Mouse (Mus musculus) MEL (cell line): ENCODE results near the gene Vwa3b.

Source experiments
- CTCF ChIP-seq, 3 experiments: IDR thresholded peaks in 2 of 3; conservative IDR thresholded peaks in 1 of 3; 2 replicates each; pipeline ENCODE4 v1.5.1; 2011 to 2012; ENCODE audit warnings: low read length in 3 of 3, low read depth in 2 of 3, mild to moderate bottlenecking in 2 of 3, improper control_type of control experiment in 1 of 3, inconsistent platforms in 1 of 3, mixed read lengths in 1 of 3, moderate library complexity in 1 of 3; ENCODE audit not compliant: control insufficient read depth in 1 of 3, insufficient read depth in 1 of 3, poor library complexity in 1 of 3, severe bottlenecking in 1 of 3
- E2F4 ChIP-seq: IDR thresholded peaks from 2 replicates; pipeline ENCODE4 v1.6.1; 2011; ENCODE audit warnings: low read depth, low read length, improper control_type of control experiment, borderline replicate concordance
- EP300 ChIP-seq, 2 experiments: IDR thresholded peaks; 2 replicates each; pipeline ENCODE4 v1.6.1; 2011; ENCODE audit warnings: improper control_type of control experiment in 2 of 2, low read length in 2 of 2, low read depth in 1 of 2, mild to moderate bottlenecking in 1 of 2
- HCFC1 ChIP-seq: IDR thresholded peaks from 2 replicates; pipeline ENCODE4 v1.6.1; 2012; ENCODE audit warnings: low read depth, mild to moderate bottlenecking, inconsistent platforms, low read length, improper control_type of control experiment, moderate library complexity
- MAX ChIP-seq: IDR thresholded peaks from 2 replicates; pipeline ENCODE4 v1.6.1; 2011; ENCODE audit warnings: low read length, improper control_type of control experiment
- MEF2A ChIP-seq: IDR thresholded peaks from 2 replicates; pipeline ENCODE4 v1.6.1; 2014; ENCODE audit warnings: low read depth, mild to moderate bottlenecking, inconsistent platforms, low read length, improper control_type of control experiment; ENCODE audit not compliant: poor library complexity, insufficient replicate concordance, severe bottlenecking; ENCODE audit errors: extremely low read depth
- MYC ChIP-seq: IDR thresholded peaks from 2 replicates; pipeline ENCODE4 v1.6.1; 2011; ENCODE audit warnings: low read depth, mild to moderate bottlenecking, low read length, improper control_type of control experiment, moderate library complexity
- POLR2A ChIP-seq, 2 experiments: IDR thresholded peaks; 2 replicates each; pipeline ENCODE4 v1.6.1; 2011 to 2012; ENCODE audit warnings: low read length in 2 of 2, mild to moderate bottlenecking in 2 of 2, control low read depth in 1 of 2, improper control_type of control experiment in 1 of 2, low read depth in 1 of 2, moderate library complexity in 1 of 2; ENCODE audit not compliant: control insufficient read depth in 1 of 2, insufficient read depth in 1 of 2, poor library complexity in 1 of 2
- POLR2AphosphoS2 ChIP-seq: IDR thresholded peaks from 2 replicates; pipeline ENCODE4 v1.6.1; 2011; ENCODE audit warnings: low read length, improper control_type of control experiment
- POLR2AphosphoS5 ChIP-seq: IDR thresholded peaks from 2 replicates; pipeline ENCODE4 v1.6.1; 2012; ENCODE audit warnings: low read depth, borderline replicate concordance, mild to moderate bottlenecking, inconsistent platforms, low read length, moderate library complexity, mixed read lengths
- RCOR1 ChIP-seq: IDR thresholded peaks from 2 replicates; pipeline ENCODE4 v1.6.1; 2012; ENCODE audit warnings: low read depth, mild to moderate bottlenecking, inconsistent platforms, low read length, improper control_type of control experiment
- SIN3A ChIP-seq: IDR thresholded peaks from 2 replicates; pipeline ENCODE4 v1.6.1; 2012; ENCODE audit warnings: low read length, improper control_type of control experiment, inconsistent platforms
- USF2 ChIP-seq, 2 experiments: IDR thresholded peaks; 2 replicates each; pipeline ENCODE4 v1.6.1; 2011 to 2012; ENCODE audit warnings: improper control_type of control experiment in 2 of 2, low read length in 2 of 2, borderline replicate concordance in 1 of 2, inconsistent platforms in 1 of 2, low read depth in 1 of 2, mild to moderate bottlenecking in 1 of 2; ENCODE audit not compliant: insufficient read depth in 1 of 2

DNA sequence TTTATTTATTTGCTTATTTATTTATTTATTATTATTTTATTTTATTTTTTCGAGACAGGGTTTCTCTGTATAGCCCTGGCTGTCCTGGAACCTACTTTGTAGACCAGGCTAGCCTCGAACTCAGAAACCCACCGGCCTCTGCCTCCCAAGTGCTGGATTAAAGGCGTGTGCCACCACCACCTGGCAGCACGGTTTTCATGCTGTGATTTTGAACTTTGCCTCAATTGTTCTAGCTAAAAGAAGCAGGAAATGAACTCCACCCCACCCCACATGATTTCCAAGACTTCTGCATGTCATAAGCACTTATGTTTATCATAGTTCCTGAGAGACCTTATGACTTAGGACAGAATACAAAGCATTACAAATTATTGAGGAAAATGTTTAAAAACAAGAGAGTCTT lies 15.5 kb downstream of the Vwa3b start:
- TF ChIP-seq CTCF (IDR thresholded peaks at IDR 0.05 in 2 of 3, conservative IDR thresholded peaks at IDR 0.05 in 1 of 3; ENCODE audit: control insufficient read depth in 1 of 3, insufficient read depth in 1 of 3, low read depth in 2 of 3, low read length in 3 of 3, poor library complexity in 1 of 3, severe bottlenecking in 1 of 3) (no peak), POLR2A (IDR thresholded peaks at IDR 0.05; ENCODE audit: control insufficient read depth in 1 of 2, insufficient read depth in 1 of 2, low read depth in 1 of 2, low read length in 2 of 2, poor library complexity in 1 of 2) (no peak), E2F4 (no peak), EP300 (IDR thresholded peaks at IDR 0.05; ENCODE audit: low read depth in 1 of 2, low read length in 2 of 2) (no peak), MAX (no peak), MEF2A (no peak), RCOR1 (no peak), MYC (no peak), SIN3A (no peak), USF2 (IDR thresholded peaks at IDR 0.05; ENCODE audit: borderline replicate concordance in 1 of 2, insufficient read depth in 1 of 2, low read depth in 1 of 2, low read length in 2 of 2) (no peak), HCFC1 (no peak), POLR2AphosphoS5 (no peak), POLR2AphosphoS2 (no peak)
